Mouse (Mus musculus) heart, postnatal 0 days (tissue): Measurements from ENCODE around the gene Tbc1d1.

ENCODE experiments used
- CTCF ChIP-seq: IDR thresholded peaks from 2 replicates; pipeline ENCODE4 v1.5.1; 2016; ENCODE audit warnings: antibody characterized with exemption, control low read depth, low read depth
- EP300 ChIP-seq: IDR thresholded peaks from 2 replicates; pipeline ENCODE4 v1.6.1; 2016; ENCODE audit warnings: antibody characterized with exemption, low read depth

DNA sequence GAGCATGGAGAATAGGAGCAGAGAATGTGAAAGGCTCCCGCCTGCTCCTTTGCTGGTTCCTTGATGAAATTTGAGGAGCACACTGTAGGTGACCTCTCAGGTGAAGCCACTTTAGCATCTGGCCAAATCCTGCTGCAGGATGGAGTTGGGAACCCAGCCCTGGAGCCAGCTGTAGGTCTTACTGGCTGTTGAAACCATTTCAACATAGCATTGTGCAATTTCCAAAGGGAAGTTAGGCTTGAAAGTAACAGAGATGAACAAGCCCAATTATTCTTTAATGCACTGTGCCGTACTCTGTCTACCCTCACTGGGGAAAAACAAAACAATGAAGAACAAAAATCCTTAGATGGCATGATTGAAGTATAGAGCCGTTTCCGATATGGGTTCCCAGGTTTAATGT is 22.2 kb upstream of the Tbc1d1 start:
- TF ChIP-seq CTCF (no peak), EP300 (no peak)
